Mouse (Mus musculus) kidney, postnatal 10 days (tissue): ENCODE data around the gene Kxd1.
"Not testable (repeated sequence)": the region's sequence is repeated elsewhere in the genome, so short reads cannot be mapped to it uniquely, and the experiment has no call there.

Experiments used
- DNase-seq: peaks from one replicate; pipeline ENCODE4 v3.0.0; 2021; ENCODE audit warnings: mixed read lengths

Gene Kxd1

GRCm38 (mm10) chr8:70512253-70512903 is 15.4 kb downstream of the Kxd1 start:
- no peak for DNase-seq

DNA sequence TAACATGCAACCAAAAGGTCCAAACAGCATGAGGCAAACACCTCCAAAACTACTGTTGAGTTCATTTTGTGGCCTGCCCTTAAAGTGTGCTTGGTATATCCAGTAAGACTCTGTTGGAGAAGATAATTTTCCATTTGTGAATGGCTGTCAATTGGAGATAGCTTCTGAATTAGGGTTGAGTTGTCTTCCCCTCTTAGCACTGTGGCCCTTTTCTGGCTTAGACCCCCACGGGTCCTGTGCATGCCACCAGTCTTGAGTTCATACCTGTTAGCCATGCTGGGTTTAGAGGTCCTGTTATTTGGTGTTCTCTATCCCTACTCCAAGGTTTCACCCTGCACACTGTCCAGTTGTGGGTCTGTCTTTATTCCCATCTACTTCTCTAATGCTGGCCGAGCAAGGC is 16.0 kb downstream of the Kxd1 start:
- DNase-seq = no peak

GRCm38 (mm10) chr8:70511174-70511573 is 16.6 kb downstream of the Kxd1 start:
- DNase-seq = not testable (repeated sequence)

- DNase-seq = peak; percentile 98
These were observed 17.4 kb downstream of the Kxd1 start, which contains the start of gene Uba52 for GRCm38 (mm10) chr8:70510228-70510915. Gene Uba52 (minus strand): TSS chr8:70510801.

DNA sequence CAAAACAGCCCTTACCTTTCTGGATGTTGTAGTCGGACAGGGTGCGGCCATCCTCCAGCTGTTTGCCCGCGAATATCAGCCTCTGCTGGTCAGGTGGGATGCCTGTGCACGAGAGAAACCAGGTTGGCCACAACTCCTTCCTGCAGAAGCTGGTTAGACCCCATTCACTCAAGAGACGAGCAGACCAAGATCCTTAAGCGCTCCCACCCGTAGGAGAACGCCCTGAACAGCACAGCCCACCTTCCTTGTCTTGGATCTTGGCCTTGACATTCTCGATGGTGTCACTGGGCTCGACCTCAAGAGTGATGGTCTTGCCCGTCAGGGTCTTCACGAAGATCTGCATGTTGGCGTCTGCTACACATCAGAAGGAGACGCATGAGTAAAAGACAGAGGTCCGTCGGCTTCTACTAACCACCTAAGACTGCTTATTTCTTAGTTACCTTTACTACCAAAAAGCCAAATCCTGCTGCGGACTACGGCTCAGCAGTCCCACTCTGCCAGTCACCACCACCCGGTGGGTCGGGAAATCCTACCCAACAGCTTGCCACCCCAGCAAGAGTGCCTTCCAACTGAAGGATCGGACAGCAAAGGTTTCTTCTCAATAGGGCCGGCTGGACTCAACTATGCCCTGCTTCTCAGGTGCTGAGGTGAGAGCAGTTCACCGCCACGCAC is 18.3 kb downstream of the Kxd1 start:
- DNase-seq = no peak

GRCm38 (mm10) chr8:70507027-70507393 is 20.7 kb downstream of the Kxd1 start:
- no peak for DNase-seq

- peak; percentile 97 for DNase-seq
These were observed 21.3 kb downstream of the Kxd1 start, which contains the start of gene Rex1bd for GRCm38 (mm10) chr8:70506328-70507026. Gene Rex1bd (minus strand): TSS chr8:70506752.

DNA sequence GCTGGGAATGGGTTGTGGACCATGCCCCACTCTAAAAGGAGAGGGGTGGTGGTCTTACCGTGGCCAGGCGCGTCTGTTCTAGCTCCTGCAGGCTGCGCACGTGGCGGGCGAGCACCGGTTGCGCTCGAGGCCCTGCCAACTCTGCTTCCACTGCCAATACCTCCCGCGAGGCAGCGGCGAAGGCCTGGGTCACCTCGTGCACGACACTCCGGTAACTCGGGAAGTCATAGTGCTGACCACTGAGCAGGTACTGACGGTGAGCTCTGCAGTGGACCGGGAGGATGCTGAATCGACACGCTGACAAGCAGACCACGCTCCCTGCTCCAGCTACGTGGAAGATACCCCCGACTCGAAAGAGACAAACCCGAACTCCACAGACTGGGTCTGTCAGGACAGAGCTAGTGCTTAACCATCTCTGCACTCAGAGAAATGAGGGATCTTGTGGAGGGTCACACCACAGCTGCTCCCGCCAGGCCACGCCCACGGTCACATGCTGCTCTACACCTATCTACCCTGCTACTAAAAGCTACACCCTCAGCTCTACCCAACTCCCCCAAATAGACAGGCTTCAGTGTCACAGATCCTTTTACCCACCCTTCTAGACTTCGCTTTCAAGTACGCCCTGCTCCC is 21.9 kb downstream of the Kxd1 start:
- DNase-seq = peak; percentile 42

- peak; percentile 89 for DNase-seq
These were observed 22.9 kb downstream of the Kxd1 start for GRCm38 (mm10) chr8:70504851-70505250.

DNA sequence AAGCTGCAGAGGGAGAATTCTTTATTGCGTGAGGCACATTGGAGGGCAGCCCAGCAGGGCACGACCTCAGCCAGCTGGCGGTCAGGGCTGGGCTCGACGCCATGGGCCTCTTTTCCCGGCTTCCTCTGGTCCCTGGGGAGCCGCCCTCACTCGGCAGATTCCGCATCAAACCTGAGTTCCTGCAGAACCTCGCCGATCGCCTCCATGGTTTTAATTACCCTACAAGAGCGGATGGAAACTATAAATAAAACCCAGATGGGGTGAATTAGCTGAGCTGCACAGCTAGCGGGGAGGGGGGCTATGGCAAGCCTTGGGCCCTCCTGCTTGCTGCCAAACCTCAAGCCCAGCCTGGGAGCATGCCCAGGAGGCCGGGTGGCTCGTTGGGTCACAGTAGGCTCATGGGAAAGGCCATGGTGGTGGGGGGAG is 23.5 kb downstream of the Kxd1 start:
- peak; percentile 85 for DNase-seq

DNA sequence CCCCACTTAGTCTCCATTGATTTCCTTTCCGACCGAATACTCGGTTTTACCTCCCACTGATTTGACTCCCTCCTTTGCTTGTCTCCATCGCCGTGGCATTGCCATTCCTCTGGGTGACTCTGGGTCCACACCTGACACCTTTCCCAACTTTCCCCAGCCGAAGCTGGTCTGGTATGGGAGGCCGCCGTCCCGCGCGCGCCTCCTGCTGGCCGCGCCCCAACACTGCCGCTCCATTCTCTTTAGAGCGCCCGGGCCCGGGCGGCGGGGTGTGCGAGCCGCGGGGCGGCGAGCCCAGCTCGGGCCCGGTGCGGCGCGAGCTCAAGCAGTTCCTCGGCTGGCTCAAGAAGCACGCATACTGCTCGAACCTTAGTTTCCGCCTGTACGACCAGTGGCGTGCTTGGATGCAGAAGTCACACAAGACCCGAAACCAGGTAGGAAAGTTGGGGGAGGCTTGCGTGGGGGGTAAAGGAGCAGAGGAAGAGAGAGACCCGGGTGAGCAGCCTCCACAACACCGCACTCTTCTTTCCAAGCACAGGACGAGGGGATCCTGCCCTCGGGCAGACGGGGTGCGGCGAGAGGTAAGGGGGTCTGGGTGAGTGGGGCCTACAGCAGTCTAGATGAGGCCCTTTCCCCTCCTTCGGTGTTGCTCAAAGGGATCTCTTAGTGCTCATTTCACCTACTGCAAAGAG is 24.6 kb downstream of the Kxd1 start:
- DNase-seq = peak; percentile 85

DNA sequence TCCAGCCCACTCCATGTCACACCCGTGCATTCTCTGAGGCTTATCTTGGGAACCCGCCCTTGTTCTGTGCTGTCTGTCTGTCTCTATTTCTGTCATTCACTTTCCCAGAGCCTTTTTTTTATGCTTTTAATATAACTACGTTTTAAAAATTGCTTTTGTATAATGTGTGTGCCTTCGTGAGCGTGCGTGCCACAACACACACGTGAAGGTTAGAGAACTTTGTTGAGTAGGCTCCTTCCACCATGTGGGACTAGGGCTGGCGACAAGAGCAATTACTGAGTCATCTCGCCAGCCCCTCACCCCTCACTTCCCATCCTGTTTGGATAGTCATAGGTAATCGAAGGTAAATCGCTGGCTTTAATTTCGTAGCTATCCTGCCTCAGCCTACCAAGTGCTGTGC is 25.2 kb downstream of the Kxd1 start:
- DNase-seq = no peak

GRCm38 (mm10) chr8:70501820-70502529 is 25.8 kb downstream of the Kxd1 start:
- DNase-seq = peak; percentile 40

DNA sequence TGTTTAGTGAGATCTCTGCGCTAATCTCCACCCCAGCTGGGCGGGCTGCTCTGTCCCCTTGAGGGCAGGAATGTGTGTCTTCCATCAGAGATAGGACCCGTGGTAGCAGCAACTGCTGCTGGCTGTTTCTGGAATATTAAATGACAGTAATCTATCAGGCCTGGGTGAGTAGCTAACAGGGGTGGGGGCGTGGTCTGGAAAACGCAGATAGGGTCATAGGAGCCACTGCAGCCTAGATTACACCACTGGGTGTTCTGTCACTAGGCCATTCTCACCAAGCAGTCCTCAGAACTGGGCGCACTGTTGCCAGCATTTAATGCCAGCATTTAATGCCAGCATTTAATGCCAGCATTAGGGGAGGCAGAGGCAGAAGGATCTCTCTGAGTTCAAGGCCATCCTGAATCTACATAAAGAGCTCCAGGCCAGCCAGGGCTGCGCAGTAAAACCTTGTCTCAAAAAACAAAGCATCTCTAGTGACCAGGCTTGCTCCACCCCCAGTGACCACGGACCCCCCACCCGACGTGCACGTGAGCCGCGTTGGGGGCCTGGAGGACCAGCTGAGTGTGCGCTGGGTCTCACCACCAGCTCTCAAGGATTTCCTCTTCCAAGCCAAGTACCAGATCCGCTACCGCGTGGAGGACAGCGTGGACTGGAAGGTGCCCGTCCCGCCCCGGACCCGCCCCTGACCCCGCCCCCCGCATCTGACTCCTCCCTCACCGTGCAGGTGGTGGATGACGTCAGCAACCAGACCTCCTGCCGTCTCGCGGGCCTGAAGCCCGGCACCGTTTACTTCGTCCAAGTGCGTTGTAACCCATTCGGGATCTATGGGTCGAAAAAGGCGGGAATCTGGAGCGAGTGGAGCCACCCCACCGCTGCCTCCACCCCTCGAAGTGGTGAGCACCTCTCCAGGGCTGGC is 27.1 kb downstream of the Kxd1 start:
- DNase-seq = peak; percentile 41

DNA sequence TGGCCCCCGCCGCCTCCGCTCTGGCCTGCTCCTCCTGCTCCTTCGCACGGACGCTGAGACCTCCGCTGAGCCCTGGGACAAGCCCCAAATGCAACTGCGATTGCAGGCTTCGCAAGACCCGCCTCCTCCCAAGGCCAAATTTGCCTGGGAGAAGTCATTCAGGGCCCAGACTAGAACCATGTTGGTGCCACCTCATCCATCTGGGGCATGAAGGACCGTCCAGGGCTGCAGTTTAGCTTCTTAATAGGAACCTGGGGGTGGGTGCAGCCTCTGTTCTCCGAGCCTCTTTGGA is 32.0 kb downstream of the Kxd1 start:
- DNase-seq = no peak

DNA sequence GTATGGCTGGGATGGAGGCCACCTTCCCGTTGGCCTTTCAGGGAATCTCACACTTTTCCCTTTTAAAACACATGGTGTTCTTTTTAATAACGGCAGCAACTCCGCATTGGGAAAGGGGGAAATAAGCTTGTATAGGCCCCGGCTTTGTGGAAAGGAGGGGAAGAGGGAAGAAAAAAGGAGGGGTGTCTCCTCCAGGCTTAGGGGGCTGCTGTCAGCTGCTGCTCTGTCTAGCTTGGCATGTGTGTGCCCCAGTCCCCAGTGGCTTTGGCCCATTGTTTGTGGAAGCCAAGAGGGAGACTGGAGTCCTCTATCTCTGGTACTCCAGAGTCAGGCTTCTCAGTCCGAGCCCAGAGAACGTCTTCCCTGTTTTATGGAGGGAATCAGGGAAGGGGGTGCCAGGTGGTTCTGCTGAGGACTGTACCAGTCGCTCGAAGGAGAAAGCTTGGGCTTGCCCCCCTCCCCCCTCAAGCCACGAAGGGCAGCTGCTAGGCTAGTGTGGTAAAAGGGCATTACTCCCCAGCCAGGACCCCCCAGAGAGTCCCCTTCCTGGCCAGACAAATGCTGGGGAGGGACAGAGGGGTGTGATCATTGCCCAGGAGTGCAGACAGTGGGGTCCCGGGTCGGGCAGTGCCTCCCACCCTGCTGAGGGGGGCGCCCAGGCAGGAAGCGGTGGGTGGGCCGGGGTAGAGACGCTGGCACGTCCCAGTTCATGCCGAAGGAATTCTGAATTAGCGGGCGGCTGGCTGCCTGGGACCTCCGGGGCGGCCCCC is 32.6 kb downstream of the Kxd1 start:
- DNase-seq = no peak

- no peak for DNase-seq
These were observed 33.3 kb downstream of the Kxd1 start for GRCm38 (mm10) chr8:70494416-70494945.

DNA sequence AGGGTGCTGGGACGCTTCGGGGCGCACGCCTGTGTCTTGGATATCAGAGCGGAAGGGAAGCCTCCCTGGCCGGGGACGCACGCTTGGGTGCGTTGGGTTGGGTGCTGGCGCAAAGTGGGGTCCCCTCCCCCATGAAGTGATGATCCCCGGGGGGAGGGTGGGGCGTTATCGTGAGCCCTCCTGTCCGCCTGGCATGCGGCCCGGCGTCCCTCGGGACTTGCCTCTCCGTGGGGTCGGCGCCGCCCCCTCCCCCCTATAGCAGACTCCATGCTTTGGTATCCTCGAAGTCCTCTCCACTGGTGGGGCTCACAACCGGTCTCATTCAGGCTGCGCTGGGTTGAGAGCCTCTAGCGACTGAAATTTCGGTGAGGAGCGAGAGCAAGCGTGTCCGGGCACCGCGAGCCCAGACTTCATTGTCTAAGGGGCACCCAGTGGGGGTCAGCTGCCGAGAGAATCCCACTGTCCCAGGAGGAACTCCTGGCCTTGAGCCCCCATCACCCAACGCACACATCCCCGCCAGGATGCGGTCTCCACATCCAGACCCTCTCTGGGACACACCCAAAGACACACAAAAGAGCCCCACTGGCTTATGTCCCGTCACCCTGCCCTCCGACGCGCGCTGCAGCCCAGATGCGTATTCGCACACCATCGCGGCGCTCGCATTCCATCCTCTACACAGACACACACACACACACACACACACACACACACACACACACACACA is 33.9 kb downstream of the Kxd1 start:
- no peak for DNase-seq
